Mouse (Mus musculus) liver, embryonic 11.5 days (tissue): ENCODE measurements around the gene Galnt17. TPM values are rescaled to one million over a fixed set of nuclear protein-coding genes. Genes with fewer than 3 reads are reported as not detected.

ENCODE experiments used
- ATAC-seq: fragments of 200-750 bp; cut with Nextera tagmentation; replicated peaks from 2 replicates; pipeline ENCODE4 v1.8.0; 2017; ENCODE audit warnings: moderate number of reproducible peaks, mild to moderate bottlenecking, moderate TSS enrichment, moderate library complexity; ENCODE audit not compliant: low FRiP score
- DNase-seq: peaks from one replicate; pipeline ENCODE4 v3.0.0-alpha.2; 2017; ENCODE audit warnings: low spot score
- H3K27ac ChIP-seq: fragments of 300-500 bp; sonication (generic); 2 replicates; pipeline ENCODE4 v1.5.1; 2014; ENCODE audit warnings: mild to moderate bottlenecking, low read depth, low read length, control low read depth
- H3K27me3 ChIP-seq: fragments of 300-500 bp; sonication (generic); replicated peaks from 2 replicates; pipeline ENCODE4 v1.6.1; 2014; ENCODE audit warnings: low read length, mixed read lengths; ENCODE audit not compliant: control insufficient read depth, insufficient read depth
- H3K36me3 ChIP-seq: fragments of 300-500 bp; sonication (generic); 2 replicates; pipeline ENCODE4 v1.6.1; 2014; ENCODE audit warnings: mild to moderate bottlenecking, low read length, moderate library complexity, mixed read lengths; ENCODE audit not compliant: control insufficient read depth, insufficient read depth
- H3K4me1 ChIP-seq: fragments of 300-500 bp; sonication (generic); replicated peaks from 2 replicates; pipeline ENCODE4 v1.6.1; 2014; ENCODE audit warnings: low read length, mixed read lengths; ENCODE audit not compliant: control insufficient read depth, insufficient read depth
- H3K4me2 ChIP-seq: fragments of 300-500 bp; sonication (generic); 2 replicates; pipeline ENCODE4 v1.6.1; 2014; ENCODE audit warnings: mild to moderate bottlenecking, control low read depth, moderate library complexity
- H3K4me3 ChIP-seq: fragments of 300-500 bp; sonication (generic); 2 replicates; pipeline ENCODE4 v1.5.1; 2014; ENCODE audit warnings: low read depth, low read length, control low read depth
- H3K9ac ChIP-seq: fragments of 300-500 bp; sonication (generic); 2 replicates; pipeline ENCODE4 v1.6.1; 2014; ENCODE audit warnings: low read depth, low read length, control low read depth
- H3K9me3 ChIP-seq: fragments of 300-500 bp; sonication (generic); 2 replicates; pipeline ENCODE4 v1.6.1; 2016; ENCODE audit warnings: low read length, inconsistent platforms, mixed read lengths; ENCODE audit not compliant: control insufficient read depth
- WGBS: fragments of 180-500 bp; shearing (Covaris S2); extraction: QIAGEN DNeasy Blood & Tissue Kit; methylation state at CpG from one replicate; pipeline ENCODE4 v1.1.7; 2014; 5-methylcytosine and 5-hydroxymethylcytosine counted together
- polyA plus RNA-seq: library from polyadenylated mRNA; unstranded; fragments of >200 nt; fragmentation: Nextera tagmentation; extraction: Ambion mirVana; gene quantifications from 2 replicates; pipeline ENCODE4 v1.2.1, GENCODE M21; 2014

Galnt17 gene
- polyA plus RNA-seq, 1 experiment from 2014 or later: 0.34 TPM

DNA sequence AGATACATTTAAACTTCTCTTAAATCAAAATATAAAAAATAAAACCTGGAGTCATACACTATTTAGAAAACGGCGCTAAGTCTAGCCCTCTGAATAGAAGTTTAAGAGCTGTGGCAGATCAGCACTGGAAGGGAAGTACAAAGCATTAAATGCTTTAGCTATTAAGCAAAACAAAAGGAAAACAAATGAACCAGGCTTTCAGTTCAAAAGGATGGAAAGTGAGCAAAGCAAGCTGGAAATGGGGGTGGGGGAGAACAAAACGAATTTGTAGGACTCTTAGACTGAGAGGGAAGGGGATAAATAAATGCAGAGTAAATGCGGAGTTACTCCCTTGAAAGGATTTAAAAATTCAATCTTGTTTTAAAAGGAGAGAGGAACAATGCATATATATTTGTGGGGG lies 259.8 kb downstream of the Galnt17 start:
- DNase-seq: no peak
- no peak overlapping the region for H3K9ac ChIP-seq
- H3K4me2 ChIP-seq: no peak overlapping the region
- H3K4me1 ChIP-seq: no peaks in the 10 kb centered on the region
- H3K4me3 ChIP-seq: no peak overlapping the region
- ATAC-seq: no peak
- H3K27ac ChIP-seq: no peak overlapping the region
- peaks cover 4% of the 10 kb centered on the region; the same call in 1 of the 2 replicates for H3K9me3 ChIP-seq
- H3K27me3 ChIP-seq: no peaks in the 10 kb centered on the region
- H3K36me3 ChIP-seq: no peaks in the 10 kb centered on the region
- 57% methylated on average over 4 of the region's 4 CpGs for WGBS

DNA sequence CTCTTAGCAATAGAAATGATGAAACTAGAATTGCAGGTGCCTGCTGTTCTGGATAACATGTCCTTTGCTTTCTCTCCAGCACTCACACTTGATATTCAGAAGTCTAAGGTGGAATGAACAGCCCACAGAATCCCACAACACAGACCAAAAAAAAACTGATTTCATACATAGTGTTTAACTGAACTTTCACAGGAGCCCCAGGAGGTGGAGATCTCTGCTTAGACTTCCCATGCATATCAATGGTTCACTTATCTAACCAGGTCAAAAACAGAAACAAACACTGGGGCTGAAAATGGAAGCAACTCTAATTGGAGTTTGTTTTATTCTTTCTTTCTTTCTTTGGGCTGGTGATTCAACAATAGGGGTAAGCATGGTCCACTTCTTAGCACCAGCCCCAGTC lies 265.2 kb downstream of the Galnt17 start:
- DNase-seq (no peak), ATAC-seq (no peak)
- Histone ChIP-seq H3K4me1 (no peaks in the 10 kb centered on the region), H3K9ac (no peak overlapping the region), H3K27ac (no peak overlapping the region), H3K36me3 (no peaks in the 10 kb centered on the region), H3K27me3 (no peaks in the 10 kb centered on the region), H3K4me2 (no peak overlapping the region), H3K4me3 (no peak overlapping the region), H3K9me3 (peaks cover 4% of the 10 kb centered on the region; the same call in 1 of the 2 replicates)

DNA sequence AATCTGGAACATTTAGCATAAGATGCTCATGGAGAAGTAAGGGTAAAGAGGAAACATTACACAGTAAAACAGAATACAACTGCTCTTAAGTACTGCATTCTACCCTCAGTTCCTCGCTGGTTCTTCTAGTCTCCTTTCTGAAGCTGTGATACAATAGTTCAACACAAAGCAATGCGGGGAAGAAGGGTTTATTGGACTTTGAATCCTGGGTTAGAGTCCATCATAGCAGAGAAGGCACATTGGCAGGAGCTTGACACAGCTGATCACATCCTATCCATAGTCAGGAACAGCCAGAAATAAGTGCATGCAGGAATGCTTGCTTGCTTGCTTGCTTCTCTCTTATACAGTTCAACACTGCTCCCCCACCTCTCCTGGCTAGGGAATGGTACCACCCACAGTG lies 267.9 kb downstream of the Galnt17 start:
- ATAC-seq: no peak
- Histone ChIP-seq H3K9ac (no peak overlapping the region), H3K4me3 (no peak overlapping the region), H3K27me3 (no peaks in the 10 kb centered on the region), H3K27ac (no peak overlapping the region), H3K9me3 (no peaks in the 10 kb centered on the region), H3K36me3 (no peaks in the 10 kb centered on the region), H3K4me1 (no peaks in the 10 kb centered on the region), H3K4me2 (no peak overlapping the region)
- DNase-seq: no peak
- WGBS: 54% methylated on average over 2 of the region's 2 CpGs

DNA sequence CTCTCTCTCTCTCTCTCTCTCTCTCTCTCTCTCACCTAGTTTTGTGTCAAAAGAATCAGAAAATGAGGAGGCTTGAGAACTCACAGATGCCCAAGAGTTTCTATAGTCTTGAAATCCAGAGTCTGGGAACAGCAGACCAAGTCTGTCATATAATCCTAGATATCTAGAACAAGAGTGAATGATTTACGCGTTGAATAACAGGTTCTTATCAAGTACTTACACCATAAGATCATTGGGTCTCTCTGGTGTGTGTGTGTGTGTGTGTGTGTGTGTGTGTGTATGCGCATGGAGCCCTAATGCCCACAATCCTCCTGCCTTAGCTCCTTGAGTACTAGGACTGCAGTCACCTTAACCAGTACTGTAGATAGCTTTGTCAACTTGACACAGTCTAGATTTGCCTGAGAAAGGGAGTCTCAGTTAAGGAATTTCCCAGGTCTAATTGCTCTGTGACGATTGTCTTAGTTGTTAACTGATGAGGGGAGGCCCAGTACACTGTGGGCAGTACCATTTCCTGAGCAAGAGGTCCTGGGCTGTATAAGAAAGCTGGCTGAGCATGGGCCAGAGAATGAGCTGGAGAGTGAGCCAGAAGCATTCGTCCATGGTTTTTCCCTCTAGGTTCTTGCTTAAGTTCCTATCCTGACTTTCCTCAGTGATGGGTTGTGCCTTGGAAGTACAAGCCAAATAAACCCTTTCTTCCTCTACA lies 268.5 kb downstream of the Galnt17 start:
- H3K4me1 ChIP-seq: no peaks in the 10 kb centered on the region
- DNase-seq (no peak), ATAC-seq (no peak)
- H3K9me3 ChIP-seq: no peaks in the 10 kb centered on the region
- H3K36me3 ChIP-seq: no peaks in the 10 kb centered on the region
- no peak overlapping the region for H3K4me2 ChIP-seq
- H3K9ac ChIP-seq: no peak overlapping the region
- WGBS: 71% methylated on average over 5 of the region's 5 CpGs
- H3K27me3 ChIP-seq: no peaks in the 10 kb centered on the region
- H3K4me3 ChIP-seq: no peak overlapping the region
- H3K27ac ChIP-seq: no peak overlapping the region

DNA sequence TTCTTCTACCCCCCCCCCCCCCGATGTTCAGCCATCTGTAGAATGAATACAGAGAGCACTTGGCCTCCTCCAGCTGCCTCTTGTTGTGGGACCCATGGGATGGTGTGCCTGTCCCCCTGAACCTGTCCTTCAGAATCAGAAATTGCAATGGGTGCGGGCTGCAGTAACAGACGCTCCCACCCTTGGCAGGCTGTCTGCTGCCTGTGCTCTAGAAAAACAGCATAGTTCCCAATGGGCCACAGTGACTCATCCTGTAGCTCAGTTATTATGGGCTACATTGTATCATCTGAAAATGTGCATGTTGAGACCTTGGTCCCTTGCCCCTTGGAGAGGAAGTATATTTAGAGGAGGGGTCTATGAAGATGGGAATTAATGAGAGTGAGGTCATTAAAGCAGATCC lies 283.8 kb downstream of the Galnt17 start:
- Histone ChIP-seq H3K4me1 (no peaks in the 10 kb centered on the region), H3K36me3 (no peaks in the 10 kb centered on the region), H3K4me2 (no peak overlapping the region), H3K9me3 (no peaks in the 10 kb centered on the region), H3K4me3 (no peak overlapping the region), H3K27ac (no peak overlapping the region), H3K27me3 (no peaks in the 10 kb centered on the region), H3K9ac (no peak overlapping the region)
- 85% methylated on average over 3 of the region's 3 CpGs for WGBS
- no peak for DNase-seq
- ATAC-seq: no peak

DNA sequence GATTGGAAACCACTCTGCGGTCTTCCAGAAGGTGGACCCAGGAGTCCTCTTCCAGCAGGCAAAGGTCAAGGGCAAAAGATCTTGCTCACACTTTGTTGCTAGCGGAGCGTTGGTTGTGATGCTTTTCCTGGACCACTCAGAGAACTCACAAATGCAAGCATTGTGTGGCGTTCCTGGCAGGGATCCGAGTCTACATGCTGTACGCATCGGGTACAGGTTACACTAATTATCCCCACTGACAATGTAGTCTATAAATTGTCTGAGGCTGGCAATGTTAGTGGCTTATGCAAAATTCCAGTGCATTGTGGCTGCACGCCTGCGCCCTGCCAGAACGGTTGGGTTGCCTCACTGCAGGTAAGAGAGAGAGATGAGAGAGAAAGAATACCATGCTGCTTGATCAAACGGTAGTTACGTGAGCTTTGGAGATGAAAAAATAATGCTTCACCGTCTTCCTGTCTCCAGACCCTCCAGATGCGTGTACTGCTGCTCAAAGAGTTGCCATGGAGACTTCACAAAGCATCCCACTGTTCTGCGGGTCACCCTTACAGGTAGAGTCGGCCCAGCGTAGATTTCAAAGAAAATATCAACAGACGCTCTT lies 285.8 kb downstream of the Galnt17 start:
- Histone ChIP-seq H3K4me2 (no peak overlapping the region), H3K27ac (no peak overlapping the region), H3K36me3 (no peaks in the 10 kb centered on the region), H3K4me1 (no peaks in the 10 kb centered on the region), H3K9ac (no peak overlapping the region), H3K9me3 (no peaks in the 10 kb centered on the region), H3K4me3 (no peak overlapping the region), H3K27me3 (no peaks in the 10 kb centered on the region)
- WGBS: 82% methylated on average over 18 of the region's 18 CpGs
- DNase-seq: no peak
- ATAC-seq: no peak

DNA sequence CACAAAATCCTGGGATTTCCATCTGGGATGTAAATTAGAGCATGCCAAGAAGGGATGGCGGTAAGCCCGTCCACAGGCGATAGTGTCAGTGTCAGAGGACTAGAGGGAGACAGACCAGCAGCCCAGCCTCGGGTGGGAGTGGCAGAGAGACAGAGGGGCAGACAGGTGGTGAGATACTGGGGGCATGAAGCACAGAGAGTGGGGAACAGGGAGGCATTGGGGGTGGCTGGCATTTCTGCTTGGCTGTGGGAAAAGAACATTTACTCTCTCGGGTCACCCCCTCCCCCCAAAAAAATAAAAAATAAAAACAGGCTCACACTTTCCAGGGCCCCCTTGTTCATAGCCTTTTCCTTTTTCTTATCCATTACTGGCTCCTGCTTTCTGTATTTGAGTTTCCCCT lies 287.4 kb downstream of the Galnt17 start:
- WGBS: 72% methylated on average over 5 of the region's 5 CpGs
- Histone ChIP-seq H3K27ac (no peak overlapping the region), H3K36me3 (no peaks in the 10 kb centered on the region)

DNA sequence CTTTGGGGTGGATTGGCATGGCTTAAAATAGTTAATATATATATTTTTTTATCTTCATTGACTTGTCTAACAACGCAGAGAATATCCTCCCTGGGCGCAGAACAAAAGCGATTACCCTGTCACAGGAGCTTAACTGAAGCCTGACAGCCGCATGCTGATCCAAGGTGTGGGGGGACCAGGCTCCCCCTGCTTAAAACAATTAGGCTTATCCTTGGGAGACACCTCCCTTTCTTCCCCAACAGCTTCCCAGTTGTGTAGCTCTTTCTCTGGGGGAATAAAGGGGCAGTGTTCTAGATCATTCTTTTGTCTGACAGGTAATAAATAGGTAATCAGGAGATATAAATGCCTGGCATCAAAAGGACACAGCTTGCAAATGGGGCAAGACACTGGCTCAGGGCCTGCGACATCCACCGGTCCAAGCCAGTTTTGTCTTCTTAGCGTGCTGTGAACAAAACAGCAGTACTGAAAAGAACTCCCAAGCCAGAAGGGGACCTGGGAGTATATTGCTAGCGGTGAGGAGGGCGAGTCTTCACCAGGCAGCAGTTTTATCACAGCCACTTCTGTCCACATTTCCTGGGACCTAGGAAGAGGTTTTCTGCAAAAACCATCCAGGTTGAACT lies 288.8 kb downstream of the Galnt17 start:
- Histone ChIP-seq H3K9me3 (no peaks in the 10 kb centered on the region), H3K27ac (no peak overlapping the region), H3K27me3 (no peaks in the 10 kb centered on the region), H3K36me3 (no peaks in the 10 kb centered on the region), H3K4me1 (no peaks in the 10 kb centered on the region), H3K4me3 (no peak overlapping the region), H3K9ac (no peak overlapping the region), H3K4me2 (no peak overlapping the region)
- WGBS: 62% methylated on average over 9 of the region's 9 CpGs
- ATAC-seq: no peak
- no peak for DNase-seq

More for the DNA sequence above, 287.4 kb downstream of the Galnt17 start:
- Histone ChIP-seq H3K4me2 (no peak overlapping the region), H3K4me3 (no peak overlapping the region), H3K27me3 (no peaks in the 10 kb centered on the region), H3K9ac (no peak overlapping the region), H3K9me3 (no peaks in the 10 kb centered on the region), H3K4me1 (no peaks in the 10 kb centered on the region)
- no peak for ATAC-seq
- no peak for DNase-seq

DNA sequence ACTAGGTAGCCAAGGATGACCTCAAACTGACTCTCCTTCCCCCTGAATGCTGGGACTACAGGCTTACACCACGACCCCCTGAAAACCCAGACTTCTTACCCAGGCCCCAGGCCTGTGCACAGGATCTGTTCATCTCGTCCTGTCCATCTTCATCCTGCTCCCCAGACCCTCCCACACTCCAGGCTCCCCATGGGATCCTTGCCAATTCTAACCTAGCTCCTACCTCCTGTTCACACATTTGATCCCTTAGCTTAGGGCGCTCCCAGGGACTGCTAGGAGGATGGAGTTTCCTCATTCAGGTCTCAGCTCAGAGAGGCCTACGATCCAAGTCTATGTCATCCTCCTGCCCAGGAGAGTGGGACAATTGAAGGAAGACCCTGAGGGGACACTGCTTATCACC lies 292.2 kb downstream of the Galnt17 start:
- H3K4me2 ChIP-seq: no peak overlapping the region
- DNase-seq (no peak), ATAC-seq (no peak)
- no peak overlapping the region for H3K4me3 ChIP-seq
- H3K27ac ChIP-seq: no peak overlapping the region
- H3K9ac ChIP-seq: no peak overlapping the region
- H3K9me3 ChIP-seq: no peaks in the 10 kb centered on the region
- H3K27me3 ChIP-seq: no peaks in the 10 kb centered on the region
- no peaks in the 10 kb centered on the region for H3K4me1 ChIP-seq
- 73% methylated on average over 4 of the region's 4 CpGs for WGBS
- H3K36me3 ChIP-seq: no peaks in the 10 kb centered on the region
